Mouse (Mus musculus): ENCODE measurements around the gene Pycard. TPM values are rescaled to one million over a fixed set of nuclear protein-coding genes. Genes with fewer than 3 reads are reported as not detected.
A peak's percentile ranks its signal among the peaks of the same experiment; 100 is the strongest.
"Not testable (repeated sequence)": the region's sequence is repeated elsewhere in the genome, so short reads cannot be mapped to it uniquely, and the experiment has no call there.

The Pycard gene
- 3.3 and 5.9 TPM in 2 replicates for polyA plus RNA-seq (2016; fragmentation: Nextera tagmentation; extraction: Ambion mirVana)

- H3K36me3 ChIP-seq (replicated peaks) = peaks cover 21% of the 10 kb centered on the region
- ATAC-seq (ENCODE audit: low FRiP score) = no peak
- H3K9me3 ChIP-seq = no peaks in the 10 kb centered on the region
- WGBS = 25% methylated on average over 18 of the region's 18 CpGs
- no peak within 1 kb of the TSS for H3K4me3 ChIP-seq (replicated peaks)
- no peaks in the 10 kb centered on the region for H3K27me3 ChIP-seq
- H3K4me2 ChIP-seq = peak within 1 kb of the TSS; percentile 21; the same call in 1 of the 2 replicates
- H3K4me1 ChIP-seq = 0 out of 2 replicates have a peak, but pooled peaks cover 4% of the 10 kb centered on the region
- no peak within 1 kb of the TSS for H3K9ac ChIP-seq
- H3K27ac ChIP-seq = no peak within 1 kb of the TSS
These were observed at the start of gene Pycard for GRCm38 (mm10) chr7:127993341-127993977. TSS of gene Pycard (minus strand) at chr7:127993867.

- not testable (repeated sequence) for H3K9ac ChIP-seq; ATAC-seq (ENCODE audit: low FRiP score)
These were observed 48.6 kb upstream of the Pycard start for GRCm38 (mm10) chr7:128042161-128042820.

GRCm38 (mm10) chr7:128033616-128034015, 39.9 kb upstream of the Pycard start:
- Histone ChIP-seq H3K4me1 (no peaks in the 10 kb centered on the region), H3K4me2 (no peak overlapping the region), H3K4me3 (replicated peaks) (no peak overlapping the region), H3K36me3 (replicated peaks) (no peaks in the 10 kb centered on the region), H3K9ac (no peak overlapping the region), H3K27ac (no peak overlapping the region), H3K9me3 (no peaks in the 10 kb centered on the region), H3K27me3 (no peaks in the 10 kb centered on the region)
- WGBS = 94% methylated on average over 4 of the region's 4 CpGs
- ATAC-seq (ENCODE audit: low FRiP score) = no peak

More at GRCm38 (mm10) chr7:128042161-128042820, 48.6 kb upstream of the Pycard start:
- not testable (repeated sequence) for H3K4me1 ChIP-seq; H3K27me3 ChIP-seq; H3K4me3 ChIP-seq (replicated peaks); H3K4me2 ChIP-seq; H3K36me3 ChIP-seq (replicated peaks); H3K27ac ChIP-seq; H3K9me3 ChIP-seq
- 87% methylated on average over 15 of the region's 15 CpGs for WGBS

GRCm38 (mm10) chr7:128032989-128033293, 39.3 kb upstream of the Pycard start:
- Histone ChIP-seq H3K4me3 (replicated peaks) (no peak overlapping the region), H3K4me1 (no peaks in the 10 kb centered on the region), H3K9me3 (no peaks in the 10 kb centered on the region), H3K36me3 (replicated peaks) (no peaks in the 10 kb centered on the region), H3K4me2 (no peak overlapping the region), H3K9ac (no peak overlapping the region), H3K27me3 (no peaks in the 10 kb centered on the region), H3K27ac (no peak overlapping the region)
- 98% methylated on average over 3 of the region's 3 CpGs for WGBS
- ATAC-seq (ENCODE audit: low FRiP score) = no peak

- WGBS = 94% methylated on average over 5 of the region's 5 CpGs
- Histone ChIP-seq H3K4me3 (replicated peaks) (no peak overlapping the region), H3K27ac (no peak overlapping the region), H3K4me1 (no peaks in the 10 kb centered on the region), H3K36me3 (replicated peaks) (no peaks in the 10 kb centered on the region), H3K27me3 (no peaks in the 10 kb centered on the region), H3K4me2 (no peak overlapping the region), H3K9me3 (no peaks in the 10 kb centered on the region), H3K9ac (no peak overlapping the region)
- ATAC-seq (ENCODE audit: low FRiP score) = no peak
These were observed 38.8 kb upstream of the Pycard start for GRCm38 (mm10) chr7:128032290-128032988.

- no peak for ATAC-seq (ENCODE audit: low FRiP score)
- Histone ChIP-seq H3K4me1 (no peaks in the 10 kb centered on the region), H3K9ac (no peak overlapping the region), H3K27ac (no peak overlapping the region), H3K4me2 (no peak overlapping the region), H3K27me3 (no peaks in the 10 kb centered on the region), H3K9me3 (no peaks in the 10 kb centered on the region), H3K4me3 (replicated peaks) (no peak overlapping the region), H3K36me3 (replicated peaks) (no peaks in the 10 kb centered on the region)
- 35% methylated on average over 9 of the region's 9 CpGs for WGBS
These were observed 37.8 kb upstream of the Pycard start for GRCm38 (mm10) chr7:128031403-128031976.

- WGBS = 87% methylated on average over 4 of the region's 4 CpGs
- ATAC-seq (ENCODE audit: low FRiP score) = no peak
- Histone ChIP-seq H3K4me1 (no peaks in the 10 kb centered on the region), H3K4me2 (no peak overlapping the region), H3K9ac (no peak overlapping the region), H3K9me3 (no peaks in the 10 kb centered on the region), H3K27me3 (no peaks in the 10 kb centered on the region), H3K27ac (no peak overlapping the region), H3K36me3 (replicated peaks) (no peaks in the 10 kb centered on the region), H3K4me3 (replicated peaks) (no peak overlapping the region)
These were observed 31.7 kb upstream of the Pycard start for GRCm38 (mm10) chr7:128025381-128025780.

- Histone ChIP-seq H3K4me2 (no peak overlapping the region), H3K36me3 (replicated peaks) (no peaks in the 10 kb centered on the region), H3K27ac (no peak overlapping the region), H3K9me3 (no peaks in the 10 kb centered on the region), H3K4me3 (replicated peaks) (no peak overlapping the region), H3K4me1 (no peaks in the 10 kb centered on the region), H3K9ac (no peak overlapping the region), H3K27me3 (no peaks in the 10 kb centered on the region)
- ATAC-seq (ENCODE audit: low FRiP score) = no peak
- 85% methylated on average over 4 of the region's 4 CpGs for WGBS
These were observed 31.3 kb upstream of the Pycard start for GRCm38 (mm10) chr7:128024932-128025331.

GRCm38 (mm10) chr7:128024364-128024763, 30.7 kb upstream of the Pycard start:
- H3K36me3 ChIP-seq (replicated peaks) = no peaks in the 10 kb centered on the region
- no peaks in the 10 kb centered on the region for H3K4me1 ChIP-seq
- H3K9me3 ChIP-seq = no peaks in the 10 kb centered on the region
- H3K4me2 ChIP-seq = no peak overlapping the region
- H3K27ac ChIP-seq = no peak overlapping the region
- no peak overlapping the region for H3K9ac ChIP-seq
- no peak for ATAC-seq (ENCODE audit: low FRiP score)
- 90% methylated on average over 9 of the region's 9 CpGs for WGBS
- H3K27me3 ChIP-seq = no peaks in the 10 kb centered on the region
- no peak overlapping the region for H3K4me3 ChIP-seq (replicated peaks)

GRCm38 (mm10) chr7:128023565-128023964, 29.9 kb upstream of the Pycard start:
- no peaks in the 10 kb centered on the region for H3K27me3 ChIP-seq
- H3K9ac ChIP-seq = no peak overlapping the region
- ATAC-seq (ENCODE audit: low FRiP score) = no peak
- 95% methylated on average over 4 of the region's 4 CpGs for WGBS
- H3K4me3 ChIP-seq (replicated peaks) = no peak overlapping the region
- no peaks in the 10 kb centered on the region for H3K9me3 ChIP-seq
- H3K4me1 ChIP-seq = no peaks in the 10 kb centered on the region
- H3K4me2 ChIP-seq = no peak overlapping the region
- no peak overlapping the region for H3K27ac ChIP-seq
- H3K36me3 ChIP-seq (replicated peaks) = no peaks in the 10 kb centered on the region

- 64% methylated on average over 8 of the region's 8 CpGs for WGBS
These were observed 29.3 kb upstream of the Pycard start for GRCm38 (mm10) chr7:128022974-128023373.

GRCm38 (mm10) chr7:128019187-128019586, 25.5 kb upstream of the Pycard start:
- Histone ChIP-seq H3K4me3 (replicated peaks) (no peak overlapping the region), H3K27me3 (no peaks in the 10 kb centered on the region), H3K9ac (no peak overlapping the region), H3K4me1 (no peaks in the 10 kb centered on the region), H3K36me3 (replicated peaks) (no peaks in the 10 kb centered on the region), H3K9me3 (no peaks in the 10 kb centered on the region), H3K4me2 (no peak overlapping the region), H3K27ac (no peak overlapping the region)
- WGBS = 93% methylated on average over 2 of the region's 2 CpGs
- ATAC-seq (ENCODE audit: low FRiP score) = no peak

More at GRCm38 (mm10) chr7:128022974-128023373, 29.3 kb upstream of the Pycard start:
- no peaks in the 10 kb centered on the region for H3K9me3 ChIP-seq
- H3K4me2 ChIP-seq = no peak overlapping the region
- H3K4me1 ChIP-seq = no peaks in the 10 kb centered on the region
- no peak overlapping the region for H3K27ac ChIP-seq
- no peak overlapping the region for H3K4me3 ChIP-seq (replicated peaks)
- H3K36me3 ChIP-seq (replicated peaks) = no peaks in the 10 kb centered on the region
- no peak overlapping the region for H3K9ac ChIP-seq
- ATAC-seq (ENCODE audit: low FRiP score) = no peak
- no peaks in the 10 kb centered on the region for H3K27me3 ChIP-seq

Measured in forebrain, embryonic 12.5 days (tissue).